15 mouse cellular contexts compared by ENCODE assay signal in the genomic region with DNA sequence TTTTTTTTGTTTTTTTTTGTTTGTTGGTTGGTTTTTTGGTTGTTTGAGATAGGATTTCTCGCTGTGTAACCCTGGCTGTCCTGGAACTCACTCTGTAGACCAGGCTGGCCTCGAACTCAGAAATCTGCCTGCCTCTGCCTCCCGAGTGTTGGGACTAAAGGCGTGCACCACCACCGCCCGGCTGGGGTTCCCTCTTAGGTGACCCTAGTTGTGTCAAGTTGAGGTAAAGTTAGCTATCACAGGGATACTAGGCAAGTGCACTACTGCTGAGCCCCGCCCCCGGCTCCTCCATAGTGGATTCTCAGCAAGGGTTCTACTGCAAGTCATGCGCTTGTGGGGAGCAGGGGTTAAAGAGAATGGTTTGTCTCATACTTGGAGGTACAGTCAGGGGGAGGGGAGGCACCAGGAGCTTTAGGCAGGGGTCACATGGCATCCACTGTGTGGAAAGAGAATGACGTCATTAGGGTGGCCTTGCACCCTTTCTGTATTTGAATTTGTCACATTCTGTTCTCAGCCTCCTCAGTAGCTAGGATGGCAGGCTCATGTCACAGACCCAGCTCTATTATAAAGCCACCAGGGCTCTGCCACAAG. TPM values are rescaled to one million over a fixed set of nuclear protein-coding genes. Genes with fewer than 3 reads are reported as not detected.
DNase-seq lines count a peak whose midpoint lies in the region; ATAC-seq and TF ChIP-seq lines count a peak whose summit lies in the region.
"Had no signal": no experiment of that assay in that cellular context is flagged by ENCODE, and none has a peak within 500 bp of the region (broad histone marks: within the 10 kb centered on the region; RNA-seq: fewer than 3 reads in every experiment).

No protein-coding gene starts in this region.

- intact Hi-C loops in gastrocnemius, adult 2 months (cut with DNase I): no loop called here
- intact Hi-C loops in gastrocnemius, postnatal 14 days (cut with DNase I; ENCODE audit: low total_unique reads): no loop called here

- TF ChIP-seq RAD21 in CH12.LX (IDR thresholded peaks at IDR 0.05; ENCODE audit: low read depth, low read length): no peak

- no peak for ATAC-seq in lung, embryonic 16.5 days (ENCODE audit: low read depth)
- no peak for ATAC-seq in neural tube, embryonic 15.5 days (ENCODE audit: low FRiP score)
- ATAC-seq: forebrain, embryonic 15.5 days had no signal

- peak overlapping the region; percentile 81 for H3K27ac ChIP-seq in gastrocnemius, adult 2 months
- peak overlapping the region; percentile 51 for H3K27ac ChIP-seq in lung, embryonic 16.5 days (ENCODE audit: low read length)
- H3K27ac ChIP-seq in CH12.LX (ENCODE audit: insufficient read depth, low read depth): no peak overlapping the region
- no peak overlapping the region for H3K27ac ChIP-seq in neural tube, embryonic 15.5 days (replicated peaks)
- H3K27ac ChIP-seq: embryonic facial prominence, embryonic 12.5 days; forebrain, embryonic 15.5 days had no signal

- H3K9ac ChIP-seq in lung, embryonic 16.5 days (ENCODE audit: low read length): no peak overlapping the region
- H3K9ac ChIP-seq in CH12.LX (ENCODE audit: insufficient read depth, low read depth): no peak overlapping the region
- H3K9ac ChIP-seq in neural tube, embryonic 15.5 days (replicated peaks): no peak overlapping the region
- H3K9ac ChIP-seq: embryonic facial prominence, embryonic 12.5 days; forebrain, embryonic 15.5 days had no signal

- peaks cover 34% of the 10 kb centered on the region for H3K4me1 ChIP-seq in lung, embryonic 16.5 days (replicated peaks; ENCODE audit: control insufficient read depth, insufficient read depth, low read length)
- peaks cover 23 to 67% of the 10 kb centered on the region in 2 experiments for H3K4me1 ChIP-seq in CH12.LX (ENCODE audit: control insufficient read depth in 1 of 2, insufficient read depth in 2 of 2)
- peaks cover 17% of the 10 kb centered on the region for H3K4me1 ChIP-seq in neural tube, embryonic 15.5 days

- TF ChIP-seq EP300 in CH12.LX (IDR thresholded peaks at IDR 0.05; ENCODE audit: low read length): no peak

- H3K4me2 ChIP-seq in lung, embryonic 16.5 days (ENCODE audit: low read depth, low read length): no peak overlapping the region
- H3K4me2 ChIP-seq in CH12.LX (ENCODE audit: insufficient read depth, low read depth, poor library complexity, severe bottlenecking): no peak overlapping the region
- H3K4me2 ChIP-seq in neural tube, embryonic 15.5 days: no peak overlapping the region
- H3K4me2 ChIP-seq: embryonic facial prominence, embryonic 12.5 days; forebrain, embryonic 15.5 days had no signal

- H3K79me2 ChIP-seq in CH12.LX (replicated peaks; ENCODE audit: control insufficient read depth, extremely low read depth, insufficient read depth, poor library complexity, severe bottlenecking): peaks cover 42% of the 10 kb centered on the region

- H3K4me3 ChIP-seq in gastrocnemius, adult 2 months: peak overlapping the region; percentile 28
- no peak overlapping the region for H3K4me3 ChIP-seq in lung, embryonic 16.5 days (ENCODE audit: low read length)
- no peak overlapping the region for H3K4me3 ChIP-seq in CH12.LX (replicated peaks in 1 of 3; ENCODE audit: low read depth in 2 of 3, low read length in 2 of 3, poor library complexity in 1 of 3)
- H3K4me3 ChIP-seq in neural tube, embryonic 15.5 days (replicated peaks): no peak overlapping the region
- H3K4me3 ChIP-seq: embryonic facial prominence, embryonic 12.5 days; forebrain, embryonic 15.5 days had no signal

- H3K27me3 ChIP-seq in lung, embryonic 16.5 days (ENCODE audit: control insufficient read depth, insufficient read depth, low read depth, low read length): no peaks in the 10 kb centered on the region
- H3K27me3 ChIP-seq in CH12.LX (replicated peaks): no peaks in the 10 kb centered on the region
- no peaks in the 10 kb centered on the region for H3K27me3 ChIP-seq in neural tube, embryonic 15.5 days (replicated peaks)
- H3K27me3 ChIP-seq: embryonic facial prominence, embryonic 12.5 days; forebrain, embryonic 15.5 days had no signal

- 0 out of 2 replicates have a peak, but pooled peaks cover 3% of the 10 kb centered on the region for H3K36me3 ChIP-seq in lung, embryonic 16.5 days (ENCODE audit: control insufficient read depth, insufficient read depth, low read length)
- H3K36me3 ChIP-seq in CH12.LX (replicated peaks in 1 of 2; ENCODE audit: control insufficient read depth in 1 of 2, insufficient read depth in 1 of 2, low read length in 1 of 2): peaks cover 3 to 47% of the 10 kb centered on the region in 2 experiments
- no peaks in the 10 kb centered on the region for H3K36me3 ChIP-seq in neural tube, embryonic 15.5 days
- H3K36me3 ChIP-seq: forebrain, embryonic 15.5 days had no signal

- in situ Hi-C loops in CH12.LX (cut with MboI; ENCODE audit: low pct_ligation_motif_present, low pct_unique_long_range_greater_than_20kb, low sequenced_read_pairs): no loop called here

- dilution Hi-C loops in CH12.LX (cut with MboI; ENCODE audit: extremely low pct_ligation_motif_present, extremely low pct_unique_long_range_greater_than_20kb, low sequenced_read_pairs): no loop called here

- TF ChIP-seq CTCF in gastrocnemius, adult 2 months (IDR thresholded peaks at IDR 0.05): no peak
- no peak for TF ChIP-seq CTCF in CH12.LX (conservative IDR thresholded peaks at IDR 0.05 in 1 of 2, IDR thresholded peaks at IDR 0.05 in 1 of 2; ENCODE audit: low read depth in 2 of 2, low read length in 2 of 2)

- H3K9me3 ChIP-seq in lung, embryonic 16.5 days (ENCODE audit: control insufficient read depth, low read length): no peaks in the 10 kb centered on the region
- peaks cover 2% of the 10 kb centered on the region for H3K9me3 ChIP-seq in CH12.LX (replicated peaks; ENCODE audit: low read length)
- no peaks in the 10 kb centered on the region for H3K9me3 ChIP-seq in neural tube, embryonic 15.5 days (replicated peaks)
- H3K9me3 ChIP-seq: embryonic facial prominence, embryonic 12.5 days; forebrain, embryonic 15.5 days had no signal

- peak; percentile 40 for DNase-seq in gastrocnemius, adult 2 months
- DNase-seq in gastrocnemius, postnatal 14 days: no peak
- no peak for DNase-seq in lung, postnatal 4 days
- peak; percentile 50 for DNase-seq in CH12.LX (ENCODE audit: extremely low read depth)
- peak; percentile 63 for DNase-seq in induced T-regulatory cell, adult 2 months (ENCODE audit: low read depth)
- no peak for DNase-seq in left cerebral cortex, adult 9 months (ENCODE audit: low spot score in 2 of 2)
- DNase-seq: cerebellum, adult 9-11 months; kidney, adult 18-20 months; layer of hippocampus, adult 9-11 months; left cerebral cortex, postnatal 4 days had no signal

- no peak for TF ChIP-seq POLR2A in CH12.LX (IDR thresholded peaks at IDR 0.05; ENCODE audit: low read depth, low read length)

- 92% methylated on average over 10 of the region's 10 CpGs for WGBS in lung, embryonic 16.5 days
- WGBS in neural tube, embryonic 15.5 days: 93% methylated on average over 10 of the region's 10 CpGs

TF ChIP-seq in CH12.LX, 34 proteins besides CTCF, POLR2A, EP300 and RAD21 (continues in another document):
- TF ChIP-seq ETS1 (conservative IDR thresholded peaks at IDR 0.05; ENCODE audit: low read depth, low read length): no peak
- TF ChIP-seq TCF12 (IDR thresholded peaks at IDR 0.05; ENCODE audit: low read depth, low read length): no peak
- no peak for TF ChIP-seq ZNF384 (IDR thresholded peaks at IDR 0.05; ENCODE audit: low read depth, low read length)
- TF ChIP-seq MYC (IDR thresholded peaks at IDR 0.05; ENCODE audit: low read depth, low read length): no peak
- TF ChIP-seq JUN (IDR thresholded peaks at IDR 0.05; ENCODE audit: insufficient read depth, low read depth, low read length): no peak
- TF ChIP-seq RCOR1 (conservative IDR thresholded peaks at IDR 0.05; ENCODE audit: low read depth, low read length): no peak

RNA-seq across cellular contexts. Expression of a gene that starts 9.3 kb away (rescaled TPM):
- 100 to 1,000 TPM; 168 to 178 TPM for total RNA-seq in gastrocnemius, adult 2 months (2021)
- 100 to 1,000 TPM; 104 to 117 TPM for total RNA-seq in gastrocnemius, postnatal 14 days (2021)
- 178 and 186 TPM in 2 replicates for polyA plus RNA-seq in lung, embryonic 16.5 days (2015; fragmentation: Nextera tagmentation; extraction: Ambion mirVana)
- total RNA-seq in CH12.LX (2012; rRNA removed): 27.4 and 36.5 TPM in 2 replicates
- total RNA-seq in CH12.LX (2014; rRNA removed): 22.1 and 26.1 TPM in 2 replicates
- 52.5 and 62.9 TPM in 2 replicates for polyA plus RNA-seq in CH12.LX (2012; ENCODE audit: insufficient read length, low read depth)
- 68.4 and 79.7 TPM in 2 replicates for polyA plus RNA-seq in neural tube, embryonic 15.5 days (2015; fragmentation: Nextera tagmentation; extraction: Ambion mirVana)

RNA-seq across cellular contexts. Expression of a gene that starts 17.7 kb away (rescaled TPM):
- total RNA-seq in gastrocnemius, adult 2 months (2021): not detected
- total RNA-seq in gastrocnemius, postnatal 14 days (2021): not detected
- polyA plus RNA-seq in lung, embryonic 16.5 days (2015; fragmentation: Nextera tagmentation; extraction: Ambion mirVana): 50.0 and 53.2 TPM in 2 replicates
- total RNA-seq in CH12.LX (2012; rRNA removed) (1.4 and 2.6 TPM in 2 replicates), CH12.LX (2014; rRNA removed) (0.51 TPM in 2 replicates)
- 0.29 and 0.51 TPM in 2 replicates for polyA plus RNA-seq in CH12.LX (2012; ENCODE audit: insufficient read length, low read depth)
- polyA plus RNA-seq in neural tube, embryonic 15.5 days (2015; fragmentation: Nextera tagmentation; extraction: Ambion mirVana): 2.5 and 12.1 TPM in 2 replicates
- total RNA-seq: gastrocnemius, postnatal 4 days had no signal

RNA-seq across cellular contexts. Expression of a gene that starts 37.9 kb away (rescaled TPM):
- 10 to 100 TPM; 21.2 to 25.2 TPM for total RNA-seq in gastrocnemius, adult 2 months (2021)
- total RNA-seq in gastrocnemius, postnatal 14 days (2021): 10 to 100 TPM; 22.3 to 28.5 TPM
- 160 and 168 TPM in 2 replicates for polyA plus RNA-seq in lung, embryonic 16.5 days (2015; fragmentation: Nextera tagmentation; extraction: Ambion mirVana)
- total RNA-seq in CH12.LX (2012; rRNA removed) (77.3 TPM in 2 replicates), CH12.LX (2014; rRNA removed) (72.8 and 75.8 TPM in 2 replicates)
- polyA plus RNA-seq in CH12.LX (2012; ENCODE audit: insufficient read length, low read depth): 128 and 145 TPM in 2 replicates
- 189 and 205 TPM in 2 replicates for polyA plus RNA-seq in neural tube, embryonic 15.5 days (2015; fragmentation: Nextera tagmentation; extraction: Ambion mirVana)

RNA-seq across cellular contexts. Expression of a gene that starts 38.6 kb away (rescaled TPM):
- 1 to 10 TPM; 8.6 to 9.1 TPM for total RNA-seq in gastrocnemius, adult 2 months (2021)
- 10 to 100 TPM; 12.0 to 13.2 TPM for total RNA-seq in gastrocnemius, postnatal 14 days (2021)
- polyA plus RNA-seq in lung, embryonic 16.5 days (2015; fragmentation: Nextera tagmentation; extraction: Ambion mirVana): 57.7 TPM in 2 replicates
- total RNA-seq in CH12.LX (2012; rRNA removed): 9.7 and 12.6 TPM in 2 replicates
- 7.1 and 7.3 TPM in 2 replicates for total RNA-seq in CH12.LX (2014; rRNA removed)
- polyA plus RNA-seq in CH12.LX (2012; ENCODE audit: insufficient read length, low read depth): 2.2 and 2.9 TPM in 2 replicates
- polyA plus RNA-seq in neural tube, embryonic 15.5 days (2015; fragmentation: Nextera tagmentation; extraction: Ambion mirVana): 120 and 129 TPM in 2 replicates

RNA-seq across cellular contexts. Expression of a gene that starts 42.0 kb away (rescaled TPM):
- total RNA-seq in gastrocnemius, adult 2 months (2021): 10 to 100 TPM; 11.0 to 12.6 TPM
- 10 to 100 TPM; 10.5 to 11.9 TPM for total RNA-seq in gastrocnemius, postnatal 14 days (2021)
- 15.8 and 16.7 TPM in 2 replicates for polyA plus RNA-seq in lung, embryonic 16.5 days (2015; fragmentation: Nextera tagmentation; extraction: Ambion mirVana)
- 55.5 and 62.6 TPM in 2 replicates for total RNA-seq in CH12.LX (2012; rRNA removed)
- 28.8 and 29.0 TPM in 2 replicates for total RNA-seq in CH12.LX (2014; rRNA removed)
- 57.1 and 64.9 TPM in 2 replicates for polyA plus RNA-seq in CH12.LX (2012; ENCODE audit: insufficient read length, low read depth)
- 15.2 and 18.7 TPM in 2 replicates for polyA plus RNA-seq in neural tube, embryonic 15.5 days (2015; fragmentation: Nextera tagmentation; extraction: Ambion mirVana)

Comparison
In these comparisons a context has a peak if more than half of its experiments do, and no peak if none do; other contexts are left out.
1. DNase-seq: peak in gastrocnemius, adult 2 months (single experiment), CH12.LX (single experiment) and induced T-regulatory cell, adult 2 months (single experiment); none in gastrocnemius, postnatal 14 days (single experiment), lung, postnatal 4 days (0 of 2) and left cerebral cortex, adult 9 months (0 of 2).
2. H3K27ac ChIP-seq: peak in gastrocnemius, adult 2 months (single experiment) and lung, embryonic 16.5 days (single experiment); none in CH12.LX (single experiment) and neural tube, embryonic 15.5 days (single experiment).